Mouse (Mus musculus) kidney, embryonic 16.5 days (tissue): ENCODE measurements around the gene Mpl. TPM values are rescaled to one million over a fixed set of nuclear protein-coding genes. Genes with fewer than 3 reads are reported as not detected.

Experiments used
- polyA plus RNA-seq: library from polyadenylated mRNA; unstranded; fragments of >200 nt; fragmentation: Nextera tagmentation; extraction: Ambion mirVana; gene quantifications from 2 replicates; pipeline ENCODE4 v1.2.1, GENCODE M21; 2015

Gene Mpl
- polyA plus RNA-seq, 1 experiment from 2014 or later, result 0.30 TPM

Other genes starting within 250 kb of the Mpl start
- 72.6 and 73.7 TPM in 2 replicates for gene Ptprf, start 166.1 kb downstream of the Mpl start, polyA plus RNA-seq
- gene Szt2, start 48.2 kb downstream of the Mpl start, polyA plus RNA-seq, result 7.7 and 8.1 TPM in 2 replicates
- 94.7 and 102 TPM in 2 replicates for gene Med8, start 48.2 kb downstream of the Mpl start, polyA plus RNA-seq
- gene Elovl1, start 29.4 kb downstream of the Mpl start, polyA plus RNA-seq, result 122 and 125 TPM in 2 replicates
- gene Cdc20, start 20.2 kb downstream of the Mpl start, polyA plus RNA-seq, result 284 and 293 TPM in 2 replicates
- gene Tie1, start 32.5 kb upstream of the Mpl start, polyA plus RNA-seq, result 65.3 and 66.4 TPM in 2 replicates
- gene 2610528J11Rik, start 69.5 kb upstream of the Mpl start, polyA plus RNA-seq, result 30.1 and 33.1 TPM in 2 replicates
- gene Tmem125, start 86.5 kb upstream of the Mpl start, polyA plus RNA-seq, result 8.0 and 8.9 TPM in 2 replicates
- gene Cfap57, start 163.3 kb upstream of the Mpl start, polyA plus RNA-seq, result 0.10 and 0.19 TPM in 2 replicates
- gene Ebna1bp2, start 163.3 kb upstream of the Mpl start, polyA plus RNA-seq, result 133 and 137 TPM in 2 replicates
- not detected in 2 replicates for gene Olfr62, start 201.4 kb upstream of the Mpl start, polyA plus RNA-seq
- gene Olfr1342, start 235.2 kb upstream of the Mpl start, polyA plus RNA-seq, result 0.09 and 0.15 TPM in 2 replicates
- gene Olfr1341, start 246.0 kb upstream of the Mpl start, polyA plus RNA-seq, result not detected in 2 replicates